Mouse (Mus musculus) neural tube, embryonic 15.5 days (tissue): Measurements from ENCODE around the gene Sdk1. TPM values are rescaled to one million over a fixed set of nuclear protein-coding genes. Genes with fewer than 3 reads are reported as not detected.

Experiments
- ATAC-seq: fragments of 200-750 bp; cut with Nextera tagmentation; 2 replicates; pipeline ENCODE4 v1.8.0; 2017; ENCODE audit warnings: mild to moderate bottlenecking, moderate TSS enrichment, moderate library complexity; ENCODE audit not compliant: low FRiP score
- H3K27ac ChIP-seq: fragments of 300-500 bp; sonication (generic); replicated peaks from 2 replicates; pipeline ENCODE4 v1.5.1; 2015; ENCODE audit warnings: mild to moderate bottlenecking, inconsistent platforms
- H3K27me3 ChIP-seq: fragments of 300-500 bp; sonication (generic); replicated peaks from 2 replicates; pipeline ENCODE4 v1.6.1; 2015; ENCODE audit warnings: inconsistent platforms
- H3K36me3 ChIP-seq: fragments of 300-500 bp; sonication (generic); 2 replicates; pipeline ENCODE4 v1.6.1; 2015; ENCODE audit warnings: inconsistent platforms
- H3K4me1 ChIP-seq: fragments of 300-500 bp; sonication (generic); 2 replicates; pipeline ENCODE4 v1.6.1; 2015; ENCODE audit warnings: inconsistent platforms
- H3K4me2 ChIP-seq: fragments of 300-500 bp; sonication (generic); 2 replicates; pipeline ENCODE4 v1.6.1; 2015; ENCODE audit warnings: inconsistent platforms, mild to moderate bottlenecking, moderate library complexity
- H3K4me3 ChIP-seq: fragments of 300-500 bp; sonication (generic); replicated peaks from 2 replicates; pipeline ENCODE4 v1.5.1; 2015; ENCODE audit warnings: mild to moderate bottlenecking, inconsistent platforms
- H3K9ac ChIP-seq: fragments of 300-500 bp; sonication (generic); replicated peaks from 2 replicates; pipeline ENCODE4 v1.6.1; 2015; ENCODE audit warnings: mild to moderate bottlenecking, inconsistent platforms
- H3K9me3 ChIP-seq: fragments of 300-500 bp; sonication (generic); replicated peaks from 2 replicates; pipeline ENCODE4 v1.6.1; 2016; ENCODE audit warnings: inconsistent platforms
- WGBS: fragments of 180-500 bp; shearing (Covaris S2); methylation state at CpG from one replicate; pipeline ENCODE4 v1.1.7; 2015; ENCODE audit warnings: mixed read lengths; 5-methylcytosine and 5-hydroxymethylcytosine counted together
- polyA plus RNA-seq: library from polyadenylated mRNA; unstranded; fragments of >200 nt; fragmentation: Nextera tagmentation; extraction: Ambion mirVana; gene quantifications from 2 replicates; pipeline ENCODE4 v1.2.1, GENCODE M21; 2015

Gene Sdk1
- polyA plus RNA-seq, 1 experiment from 2014 or later = 2.7 TPM

- no peak overlapping the region for H3K4me2 ChIP-seq
- H3K27ac ChIP-seq = no peak overlapping the region
- ATAC-seq = no peak
- no peaks in the 10 kb centered on the region for H3K9me3 ChIP-seq
- H3K27me3 ChIP-seq = no peaks in the 10 kb centered on the region
- WGBS = 81% methylated on average over 4 of the region's 4 CpGs
- no peak overlapping the region for H3K4me3 ChIP-seq
- H3K9ac ChIP-seq = no peak overlapping the region
- no peaks in the 10 kb centered on the region for H3K36me3 ChIP-seq
- no peaks in the 10 kb centered on the region for H3K4me1 ChIP-seq
Measured at GRCm38 (mm10) chr5:141393846-141394245, 152.6 kb downstream of the Sdk1 start.

GRCm38 (mm10) chr5:141394586-141394985 is 153.3 kb downstream of the Sdk1 start:
- H3K27me3 ChIP-seq = no peaks in the 10 kb centered on the region
- H3K36me3 ChIP-seq = no peaks in the 10 kb centered on the region
- H3K4me1 ChIP-seq = no peaks in the 10 kb centered on the region
- no peak overlapping the region for H3K4me2 ChIP-seq
- H3K4me3 ChIP-seq = no peak overlapping the region
- 89% methylated on average over 8 of the region's 8 CpGs for WGBS
- H3K9me3 ChIP-seq = no peaks in the 10 kb centered on the region
- no peak overlapping the region for H3K27ac ChIP-seq
- ATAC-seq = no peak
- H3K9ac ChIP-seq = no peak overlapping the region

- H3K4me3 ChIP-seq = no peak overlapping the region
- no peak overlapping the region for H3K4me2 ChIP-seq
- WGBS = 59% methylated on average over 8 of the region's 8 CpGs
- ATAC-seq = no peak
- H3K9me3 ChIP-seq = no peaks in the 10 kb centered on the region
- no peaks in the 10 kb centered on the region for H3K27me3 ChIP-seq
- H3K4me1 ChIP-seq = peaks cover 5% of the 10 kb centered on the region
- H3K27ac ChIP-seq = no peak overlapping the region
- H3K9ac ChIP-seq = no peak overlapping the region
- no peaks in the 10 kb centered on the region for H3K36me3 ChIP-seq
Measured at GRCm38 (mm10) chr5:141403741-141404140, 162.5 kb downstream of the Sdk1 start.

GRCm38 (mm10) chr5:141404651-141405050 is 163.4 kb downstream of the Sdk1 start:
- Histone ChIP-seq H3K36me3 (no peaks in the 10 kb centered on the region), H3K27me3 (no peaks in the 10 kb centered on the region), H3K4me3 (no peak overlapping the region), H3K4me2 (no peak overlapping the region), H3K4me1 (peaks cover 5% of the 10 kb centered on the region), H3K9me3 (no peaks in the 10 kb centered on the region), H3K27ac (no peak overlapping the region), H3K9ac (no peak overlapping the region)
- 50% methylated on average over 2 of the region's 2 CpGs for WGBS
- no peak for ATAC-seq

GRCm38 (mm10) chr5:141406926-141407325 is 165.6 kb downstream of the Sdk1 start:
- no peak overlapping the region for H3K4me3 ChIP-seq
- H3K4me1 ChIP-seq = peaks cover 5% of the 10 kb centered on the region
- no peak overlapping the region for H3K27ac ChIP-seq
- H3K9me3 ChIP-seq = no peaks in the 10 kb centered on the region
- no peak for ATAC-seq
- H3K27me3 ChIP-seq = no peaks in the 10 kb centered on the region
- no peaks in the 10 kb centered on the region for H3K36me3 ChIP-seq
- no peak overlapping the region for H3K4me2 ChIP-seq
- no peak overlapping the region for H3K9ac ChIP-seq
- WGBS = 75% methylated on average over 7 of the region's 7 CpGs

GRCm38 (mm10) chr5:141413013-141413412 is 171.7 kb downstream of the Sdk1 start:
- peaks cover 5% of the 10 kb centered on the region for H3K4me1 ChIP-seq
- H3K27me3 ChIP-seq = no peaks in the 10 kb centered on the region
- no peaks in the 10 kb centered on the region for H3K9me3 ChIP-seq
- no peak overlapping the region for H3K4me3 ChIP-seq
- H3K4me2 ChIP-seq = no peak overlapping the region
- H3K36me3 ChIP-seq = no peaks in the 10 kb centered on the region
- 67% methylated on average over 11 of the region's 11 CpGs for WGBS
- H3K27ac ChIP-seq = 0 out of 2 replicates have a peak overlapping the region, but pooled peaks have one; percentile 24
- ATAC-seq = no peak
- no peak overlapping the region for H3K9ac ChIP-seq

GRCm38 (mm10) chr5:141415644-141416243 is 174.5 kb downstream of the Sdk1 start:
- H3K9me3 ChIP-seq = no peaks in the 10 kb centered on the region
- ATAC-seq = no peak
- 68% methylated on average over 10 of the region's 10 CpGs for WGBS

GRCm38 (mm10) chr5:141428132-141428531 is 186.8 kb downstream of the Sdk1 start:
- Histone ChIP-seq H3K4me1 (no peaks in the 10 kb centered on the region), H3K4me3 (no peak overlapping the region), H3K27ac (no peak overlapping the region), H3K4me2 (no peak overlapping the region), H3K9ac (no peak overlapping the region), H3K36me3 (no peaks in the 10 kb centered on the region), H3K9me3 (no peaks in the 10 kb centered on the region), H3K27me3 (no peaks in the 10 kb centered on the region)
- no peak for ATAC-seq
- WGBS = 79% methylated on average over 3 of the region's 3 CpGs

More at GRCm38 (mm10) chr5:141415644-141416243, 174.5 kb downstream of the Sdk1 start:
- H3K4me2 ChIP-seq = no peak overlapping the region
- H3K4me3 ChIP-seq = no peak overlapping the region
- H3K4me1 ChIP-seq = peaks cover 5% of the 10 kb centered on the region
- H3K36me3 ChIP-seq = no peaks in the 10 kb centered on the region
- no peak overlapping the region for H3K9ac ChIP-seq
- no peaks in the 10 kb centered on the region for H3K27me3 ChIP-seq
- H3K27ac ChIP-seq = no peak overlapping the region

GRCm38 (mm10) chr5:141433286-141433685 is 192.0 kb downstream of the Sdk1 start:
- H3K4me3 ChIP-seq = no peak overlapping the region
- WGBS = 76% methylated on average over 2 of the region's 2 CpGs

GRCm38 (mm10) chr5:141447247-141447646 is 206.0 kb downstream of the Sdk1 start:
- no peaks in the 10 kb centered on the region for H3K9me3 ChIP-seq
- no peaks in the 10 kb centered on the region for H3K27me3 ChIP-seq
- ATAC-seq = no peak
- peaks cover 5% of the 10 kb centered on the region for H3K4me1 ChIP-seq
- H3K4me3 ChIP-seq = no peak overlapping the region
- WGBS = 66% methylated on average over 1 of the region's 1 CpGs
- H3K36me3 ChIP-seq = no peaks in the 10 kb centered on the region
- H3K27ac ChIP-seq = no peak overlapping the region
- H3K9ac ChIP-seq = no peak overlapping the region
- H3K4me2 ChIP-seq = no peak overlapping the region

More at GRCm38 (mm10) chr5:141433286-141433685, 192.0 kb downstream of the Sdk1 start:
- Histone ChIP-seq H3K4me1 (no peaks in the 10 kb centered on the region), H3K36me3 (no peaks in the 10 kb centered on the region), H3K9me3 (no peaks in the 10 kb centered on the region), H3K27me3 (no peaks in the 10 kb centered on the region), H3K9ac (no peak overlapping the region), H3K27ac (no peak overlapping the region), H3K4me2 (no peak overlapping the region)
- ATAC-seq = no peak

GRCm38 (mm10) chr5:141463417-141463816 is 222.1 kb downstream of the Sdk1 start:
- no peaks in the 10 kb centered on the region for H3K36me3 ChIP-seq
- no peaks in the 10 kb centered on the region for H3K9me3 ChIP-seq
- no peak overlapping the region for H3K4me2 ChIP-seq
- no peaks in the 10 kb centered on the region for H3K27me3 ChIP-seq
- H3K4me1 ChIP-seq = no peaks in the 10 kb centered on the region
- 86% methylated on average over 2 of the region's 2 CpGs for WGBS
- no peak overlapping the region for H3K9ac ChIP-seq
- no peak overlapping the region for H3K4me3 ChIP-seq
- ATAC-seq = no peak
- H3K27ac ChIP-seq = no peak overlapping the region

- no peak overlapping the region for H3K9ac ChIP-seq
- 27% methylated on average over 5 of the region's 5 CpGs for WGBS
- ATAC-seq = no peak
Measured at GRCm38 (mm10) chr5:141468821-141469220, 227.5 kb downstream of the Sdk1 start.

More at GRCm38 (mm10) chr5:141468821-141469220, 227.5 kb downstream of the Sdk1 start:
- no peak overlapping the region for H3K4me3 ChIP-seq
- H3K27me3 ChIP-seq = no peaks in the 10 kb centered on the region
- H3K9me3 ChIP-seq = no peaks in the 10 kb centered on the region
- H3K4me2 ChIP-seq = no peak overlapping the region
- no peak overlapping the region for H3K27ac ChIP-seq
- H3K4me1 ChIP-seq = no peaks in the 10 kb centered on the region
- no peaks in the 10 kb centered on the region for H3K36me3 ChIP-seq
